Mouse (Mus musculus): ENCODE results near the gene Hyou1. TPM values are rescaled to one million over a fixed set of nuclear protein-coding genes. Genes with fewer than 3 reads are reported as not detected.
"Not testable (repeated sequence)": the region's sequence is repeated elsewhere in the genome, so short reads cannot be mapped to it uniquely, and the experiment has no call there.

The Hyou1 gene
- total RNA-seq, 2 experiments from 2014 or later: 24.2 to 33.6 TPM

GRCm38 (mm10) chr9:44399114-44399794 lies 20.0 kb downstream of the Hyou1 start:
- intact Hi-C loops (cut with DNase I): no loop called here
- DNase-seq: peak; percentile 83
- peak overlapping the region; percentile 97 for H3K27ac ChIP-seq
- TF ChIP-seq CTCF (IDR thresholded peaks at IDR 0.05): no peak
- peak overlapping the region; percentile 87 for H3K4me3 ChIP-seq

GRCm38 (mm10) chr9:44399795-44400114 lies 20.5 kb downstream of the Hyou1 start:
- H3K27ac ChIP-seq: peak overlapping the region; percentile 97
- intact Hi-C loops (cut with DNase I): no loop called here
- peak overlapping the region; percentile 87 for H3K4me3 ChIP-seq
- TF ChIP-seq CTCF (IDR thresholded peaks at IDR 0.05): no peak
- DNase-seq: no peak

DNA sequence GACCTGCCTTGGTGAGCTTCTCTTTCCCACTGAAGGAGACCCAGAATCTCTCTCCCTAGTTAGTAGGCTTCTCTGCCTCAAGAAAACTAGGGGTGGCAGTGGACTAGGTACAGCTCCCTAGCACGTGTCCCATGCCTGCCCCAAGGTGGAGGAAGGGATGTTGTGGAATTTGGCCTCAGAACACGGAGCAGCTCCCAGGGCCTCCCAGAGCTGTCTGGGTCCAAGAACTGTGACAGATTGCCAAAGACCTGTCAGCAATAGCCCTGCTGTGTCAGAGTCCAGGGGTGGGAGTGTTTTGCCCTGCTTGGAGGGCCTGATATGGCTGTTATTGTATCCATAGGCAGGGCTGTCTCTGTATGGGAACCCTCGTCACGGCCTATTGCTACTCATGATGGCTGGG lies 21.8 kb downstream of the Hyou1 start:
- Histone ChIP-seq H3K27ac (peak overlapping the region; percentile 97), H3K4me3 (peak overlapping the region; percentile 87)
- no peak for TF ChIP-seq CTCF (IDR thresholded peaks at IDR 0.05)
- DNase-seq: peak; percentile 62
- intact Hi-C loops (cut with DNase I): no loop called here

DNA sequence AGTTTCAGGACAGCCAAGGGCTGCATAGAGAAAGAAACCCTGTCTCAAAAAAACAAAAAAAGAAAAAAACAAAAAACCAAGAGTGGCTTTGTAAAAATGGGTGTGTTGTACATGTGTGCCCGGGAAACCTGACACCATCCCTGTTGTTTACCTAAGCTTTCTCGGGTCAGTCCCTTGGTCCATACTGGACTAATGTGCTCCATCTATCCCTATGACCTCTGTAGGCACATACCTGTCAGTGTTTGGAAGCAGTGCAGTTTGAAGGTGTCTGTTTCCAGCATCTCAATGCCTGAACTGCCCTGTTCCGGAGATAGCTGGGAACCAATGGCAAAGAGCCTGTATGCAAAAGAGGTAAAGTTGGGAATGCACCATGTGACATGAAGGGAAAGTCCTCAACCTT lies 25.7 kb downstream of the Hyou1 start:
- H3K27ac ChIP-seq: no peak overlapping the region
- DNase-seq: no peak
- intact Hi-C loops (cut with DNase I): no loop called here
- TF ChIP-seq CTCF (IDR thresholded peaks at IDR 0.05): no peak
- no peak overlapping the region for H3K4me3 ChIP-seq

GRCm38 (mm10) chr9:44406906-44407751 lies 27.8 kb downstream of the Hyou1 start, which contains the start of the genes Rps25 and Trappc4:
Gene Rps25 (plus strand): TSS chr9:44407139.
Gene Trappc4 (minus strand): TSS chr9:44407600.
- H3K27ac ChIP-seq: peak within 1 kb of the TSS; percentile 97
- H3K4me3 ChIP-seq: peak within 1 kb of the TSS; percentile 95
- intact Hi-C loops (cut with DNase I): no loop called here
- peak; percentile 94 for DNase-seq
- TF ChIP-seq CTCF (IDR thresholded peaks at IDR 0.05): no peak

GRCm38 (mm10) chr9:44407752-44408097 lies 28.4 kb downstream of the Hyou1 start:
- H3K4me3 ChIP-seq: peak overlapping the region; percentile 95
- H3K27ac ChIP-seq: peak overlapping the region; percentile 97
- intact Hi-C loops (cut with DNase I): no loop called here
- DNase-seq: no peak
- TF ChIP-seq CTCF (IDR thresholded peaks at IDR 0.05): no peak

GRCm38 (mm10) chr9:44408693-44409092 lies 29.4 kb downstream of the Hyou1 start:
- DNase-seq; intact Hi-C loops (cut with DNase I): not testable (repeated sequence)
- Histone ChIP-seq H3K27ac (peak overlapping the region; percentile 97; the same call in 1 of the 2 replicates), H3K4me3 (peak overlapping the region; percentile 95)

GRCm38 (mm10) chr9:44410647-44411336 lies 31.5 kb downstream of the Hyou1 start:
- DNase-seq: no peak
- TF ChIP-seq CTCF (IDR thresholded peaks at IDR 0.05): no peak
- Histone ChIP-seq H3K27ac (no peak overlapping the region), H3K4me3 (no peak overlapping the region)
- intact Hi-C loops (cut with DNase I): no loop called here

DNA sequence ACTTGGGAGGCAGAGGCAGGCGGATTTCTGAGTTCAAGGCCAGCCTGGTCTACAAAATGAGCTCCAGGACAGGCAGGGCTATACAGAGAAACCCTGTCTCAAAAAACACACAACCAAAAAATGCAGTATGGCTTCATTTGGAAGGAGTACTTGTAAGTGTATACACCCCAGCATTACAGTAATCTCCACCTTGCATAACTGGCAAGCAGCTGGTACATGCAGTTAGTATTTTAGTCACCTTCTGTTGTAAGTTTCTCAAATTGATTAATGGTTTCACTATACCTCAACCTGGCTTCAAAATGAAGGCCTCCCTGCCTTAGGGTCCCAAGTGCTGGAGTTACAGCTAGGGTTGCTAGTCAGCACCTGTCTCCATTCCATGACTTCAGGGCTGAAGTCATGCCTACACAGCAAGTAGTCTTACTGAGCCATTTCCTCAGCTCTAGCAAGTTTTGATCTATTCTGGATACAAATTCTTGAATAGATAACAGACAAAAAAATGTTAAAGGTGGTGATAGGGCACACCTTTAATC lies 32.4 kb downstream of the Hyou1 start:
- intact Hi-C loops (cut with DNase I): no loop called here
- no peak overlapping the region for H3K4me3 ChIP-seq
- H3K27ac ChIP-seq: no peak overlapping the region
- no peak for DNase-seq
- no peak for TF ChIP-seq CTCF (IDR thresholded peaks at IDR 0.05)

GRCm38 (mm10) chr9:44412306-44412705 lies 33.0 kb downstream of the Hyou1 start:
- no peak for DNase-seq
- no peak for TF ChIP-seq CTCF (IDR thresholded peaks at IDR 0.05)
- intact Hi-C loops (cut with DNase I): no loop called here
- H3K27ac ChIP-seq: no peak overlapping the region
- H3K4me3 ChIP-seq: no peak overlapping the region

- DNase-seq: no peak
- H3K4me3 ChIP-seq: no peak overlapping the region
- no peak overlapping the region for H3K27ac ChIP-seq
- TF ChIP-seq CTCF (IDR thresholded peaks at IDR 0.05): no peak
- intact Hi-C loops (cut with DNase I): no loop called here
Measured at GRCm38 (mm10) chr9:44412781-44413180, 33.5 kb downstream of the Hyou1 start.

DNA sequence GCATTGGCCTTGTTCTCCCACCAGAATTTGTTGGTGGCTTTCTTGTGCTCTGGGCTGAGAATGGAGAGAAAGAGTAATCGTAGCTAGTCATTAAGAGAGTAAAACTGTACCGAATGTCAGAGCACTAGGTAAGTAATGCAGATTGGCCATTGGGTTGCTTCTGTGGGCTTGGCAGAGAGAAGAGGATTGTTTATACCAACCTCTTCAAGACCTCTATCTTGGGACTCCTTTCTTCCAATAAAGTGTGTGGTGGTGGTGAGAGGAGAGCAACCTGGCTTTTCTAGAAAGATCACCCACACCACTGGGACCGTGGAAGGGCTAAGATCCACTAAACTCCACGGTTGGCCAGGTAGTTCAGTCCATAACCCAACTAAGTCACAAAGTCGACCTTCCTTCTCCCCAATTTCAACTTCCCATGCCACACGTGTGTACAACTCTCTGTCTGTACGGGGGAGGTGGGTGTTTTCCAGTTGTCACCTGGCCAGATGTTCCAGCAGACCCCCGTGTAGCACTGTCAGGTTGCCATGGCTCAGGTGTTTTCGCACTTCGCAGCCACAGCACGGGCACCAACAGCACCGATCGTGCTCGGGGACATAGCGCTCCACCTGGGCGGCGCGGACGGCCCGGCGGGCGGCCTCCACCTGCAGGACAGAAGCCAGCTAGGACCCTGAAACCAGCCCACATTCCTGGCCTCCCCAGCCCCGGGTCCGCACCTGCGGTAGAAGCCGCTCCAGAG lies 38.0 kb downstream of the Hyou1 start:
- TF ChIP-seq CTCF (IDR thresholded peaks at IDR 0.05): no peak
- Histone ChIP-seq H3K27ac (peak overlapping the region; percentile 97), H3K4me3 (peak overlapping the region; percentile 98)
- intact Hi-C loops (cut with DNase I): no loop called here
- no peak for DNase-seq

Measured in gastrocnemius, adult 2 months (tissue).